Mouse (Mus musculus): ENCODE results near the gene Acod1.

DNA sequence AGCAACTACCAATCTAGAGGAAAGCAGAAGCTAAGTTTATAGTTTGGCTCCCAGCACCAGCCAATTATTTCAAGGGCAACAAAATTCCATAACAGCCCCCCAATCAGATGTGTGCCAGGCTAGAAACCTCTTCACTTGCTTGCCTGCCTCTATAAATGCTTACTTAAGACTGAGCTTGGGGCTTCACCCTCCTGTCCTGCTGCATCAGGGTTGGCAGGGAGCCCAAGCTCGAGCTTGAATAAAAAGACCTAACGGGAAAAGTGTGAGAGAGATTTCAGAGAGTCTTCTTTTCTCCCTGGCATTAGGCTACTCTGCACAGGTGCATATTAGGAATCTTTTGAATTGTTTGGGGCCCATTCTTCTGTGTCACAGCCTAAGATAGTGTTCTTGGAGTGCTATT, 26.7 kb upstream of the Acod1 start:
- TF ChIP-seq CTCF (IDR thresholded peaks at IDR 0.05), result no peak
- no peak for TF ChIP-seq EP300 (IDR thresholded peaks at IDR 0.05)
